ENCODE assay signal across 14 mouse cellular contexts in genomic region chr4:150902062-150902461, GRCm38 (mm10). TPM values are rescaled to one million over a fixed set of nuclear protein-coding genes. Genes with fewer than 3 reads are reported as not detected.
DNase-seq lines count a peak whose midpoint lies in the region; ATAC-seq and TF ChIP-seq lines count a peak whose summit lies in the region.
"Had no signal": no experiment of that assay in that cellular context is flagged by ENCODE, and none has a peak within 500 bp of the region (broad histone marks: within the 10 kb centered on the region; RNA-seq: fewer than 3 reads in every experiment).

No protein-coding gene starts in this region.

- no peak overlapping the region for H3K4me3 ChIP-seq in layer of hippocampus, adult 2 months
- H3K4me3 ChIP-seq in kidney, adult 2 months (ENCODE audit: insufficient read depth, low read depth, low read length): no peak overlapping the region
- H3K4me3 ChIP-seq in stomach, postnatal 0 days (ENCODE audit: low read depth, low read length): no peak overlapping the region
- H3K4me3 ChIP-seq in hindbrain, postnatal 0 days (ENCODE audit: low read length): no peak overlapping the region
- H3K4me3 ChIP-seq: embryonic facial prominence, embryonic 12.5 days; heart, embryonic 15.5 days; limb, embryonic 12.5 days had no signal

- ATAC-seq in stomach, postnatal 0 days (ENCODE audit: low FRiP score, low TSS enrichment): peak; percentile 10; the same call in 1 of the 2 replicates
- no peak for ATAC-seq in hindbrain, postnatal 0 days
- ATAC-seq: forebrain, embryonic 14.5 days; intestine, postnatal 0 days had no signal

- no peaks in the 10 kb centered on the region for H3K27me3 ChIP-seq in kidney, adult 2 months (replicated peaks; ENCODE audit: control insufficient read depth, insufficient read depth, low read length)
- H3K27me3 ChIP-seq in stomach, postnatal 0 days (ENCODE audit: control insufficient read depth, insufficient read depth, low read length): no peaks in the 10 kb centered on the region
- H3K27me3 ChIP-seq in hindbrain, postnatal 0 days (ENCODE audit: insufficient read depth, low read length): no peaks in the 10 kb centered on the region
- H3K27me3 ChIP-seq: embryonic facial prominence, embryonic 12.5 days; heart, embryonic 15.5 days; limb, embryonic 12.5 days had no signal

- H3K9ac ChIP-seq in stomach, postnatal 0 days (ENCODE audit: low read length): no peak overlapping the region
- no peak overlapping the region for H3K9ac ChIP-seq in hindbrain, postnatal 0 days (replicated peaks; ENCODE audit: low read length)
- H3K9ac ChIP-seq: embryonic facial prominence, embryonic 12.5 days; heart, embryonic 15.5 days; limb, embryonic 12.5 days; lung, embryonic 14.5 days had no signal

- H3K9me3 ChIP-seq in stomach, postnatal 0 days (ENCODE audit: control insufficient read depth, low read length): no peaks in the 10 kb centered on the region
- H3K9me3 ChIP-seq in hindbrain, postnatal 0 days (ENCODE audit: low read length): no peaks in the 10 kb centered on the region
- H3K9me3 ChIP-seq: embryonic facial prominence, embryonic 12.5 days; heart, embryonic 15.5 days; limb, embryonic 12.5 days had no signal

- H3K4me1 ChIP-seq in kidney, adult 2 months (ENCODE audit: control insufficient read depth, insufficient read depth, low read length): peaks cover 41% of the 10 kb centered on the region
- no peaks in the 10 kb centered on the region for H3K4me1 ChIP-seq in stomach, postnatal 0 days (replicated peaks; ENCODE audit: control insufficient read depth, insufficient read depth)
- H3K4me1 ChIP-seq in hindbrain, postnatal 0 days (ENCODE audit: insufficient read depth, low read length): no peaks in the 10 kb centered on the region
- H3K4me1 ChIP-seq: embryonic facial prominence, embryonic 12.5 days; heart, embryonic 15.5 days; limb, embryonic 12.5 days had no signal

- no peak for TF ChIP-seq EP300 in stomach, postnatal 0 days (optimal IDR thresholded peaks at IDR 0.05)

- no peak for DNase-seq in layer of hippocampus, adult 2 months (ENCODE audit: low spot score in 2 of 2)
- no peak for DNase-seq in layer of hippocampus, postnatal 25 days (ENCODE audit: extremely low spot score in 1 of 2, low spot score in 1 of 2)
- DNase-seq in heart, adult 8-10 months (ENCODE audit: low spot score): peak; percentile 58
- DNase-seq in kidney, adult 2 months: peak; percentile 91
- DNase-seq in stomach, postnatal 0 days (ENCODE audit: low spot score): peak; percentile 12
- no peak for DNase-seq in right cerebral cortex, adult 2 months (ENCODE audit: low spot score in 2 of 2)
- DNase-seq in hindbrain, postnatal 0 days (ENCODE audit: low spot score): no peak
- no peak for DNase-seq in left cerebral cortex, adult 9 months (ENCODE audit: low spot score in 2 of 2)

- 0 out of 2 replicates have a peak, but pooled peaks have one; percentile 19 for TF ChIP-seq CTCF in layer of hippocampus, adult 2 months (conservative IDR thresholded peaks at IDR 0.05)
- no peak for TF ChIP-seq CTCF in kidney, adult 2 months (conservative IDR thresholded peaks at IDR 0.05; ENCODE audit: insufficient read depth, insufficient read length, low read depth, low read length)
- TF ChIP-seq CTCF in stomach, postnatal 0 days (IDR thresholded peaks at IDR 0.05; ENCODE audit: low read depth): no peak
- no peak for TF ChIP-seq CTCF in hindbrain, postnatal 0 days (IDR thresholded peaks at IDR 0.05; ENCODE audit: low read depth)

- no peak overlapping the region for H3K4me2 ChIP-seq in stomach, postnatal 0 days (replicated peaks; ENCODE audit: low read depth)
- H3K4me2 ChIP-seq in hindbrain, postnatal 0 days (ENCODE audit: low read depth, low read length): no peak overlapping the region
- H3K4me2 ChIP-seq: embryonic facial prominence, embryonic 12.5 days; heart, embryonic 15.5 days; limb, embryonic 12.5 days; lung, embryonic 14.5 days had no signal

- peak; percentile 10 for TF ChIP-seq POLR2A in kidney, adult 2 months (IDR thresholded peaks at IDR 0.05; ENCODE audit: low read depth, low read length)

- peaks cover 5% of the 10 kb centered on the region for H3K36me3 ChIP-seq in kidney, adult 2 months (ENCODE audit: control insufficient read depth, insufficient read depth, low read length)
- H3K36me3 ChIP-seq in stomach, postnatal 0 days (ENCODE audit: control insufficient read depth, insufficient read depth, low read length): peaks cover 30% of the 10 kb centered on the region
- peaks cover 48% of the 10 kb centered on the region for H3K36me3 ChIP-seq in hindbrain, postnatal 0 days (ENCODE audit: insufficient read depth, low read length)

- no peak overlapping the region for H3K27ac ChIP-seq in layer of hippocampus, adult 2 months
- H3K27ac ChIP-seq in kidney, adult 2 months (ENCODE audit: insufficient read depth, low read depth, low read length): peak overlapping the region; percentile 90
- no peak overlapping the region for H3K27ac ChIP-seq in stomach, postnatal 0 days (replicated peaks)
- H3K27ac ChIP-seq in hindbrain, postnatal 0 days: no peak overlapping the region
- H3K27ac ChIP-seq: embryonic facial prominence, embryonic 12.5 days; heart, embryonic 15.5 days; limb, embryonic 12.5 days had no signal

- 53% methylated on average over 12 of the region's 12 CpGs for WGBS in kidney, adult 2 months
- 83% methylated on average over 12 of the region's 12 CpGs for WGBS in stomach, postnatal 0 days
- 93% methylated on average over 12 of the region's 12 CpGs for WGBS in hindbrain, postnatal 0 days

RNA-seq across cellular contexts. Expression of gene Park7, which starts 12.2 kb away (rescaled TPM):
- total RNA-seq in layer of hippocampus, adult 2 months (2021): 100 to 1,000 TPM; 250 to 252 TPM
- 100 to 1,000 TPM; 228 to 261 TPM for total RNA-seq in layer of hippocampus, postnatal 25 days (2021)
- 100 to 1,000 TPM; 275 to 312 (median 290) TPM for total RNA-seq in heart, adult 8-10 months (2022)
- 314 and 444 TPM in 2 replicates for polyA plus RNA-seq in kidney, adult 2 months (2012; rRNA removed)
- 253 and 262 TPM in 2 replicates for polyA plus RNA-seq in stomach, postnatal 0 days (2015; fragmentation: Nextera tagmentation; extraction: Ambion mirVana)
- total RNA-seq in hindbrain, postnatal 0 days (2014; rRNA removed): 126 and 135 TPM in 2 replicates
- polyA plus RNA-seq in hindbrain, postnatal 0 days (2015; fragmentation: Nextera tagmentation; extraction: Ambion mirVana): 449 and 470 TPM in 2 replicates

RNA-seq across cellular contexts. Expression of gene Tnfrsf9, which starts 12.3 kb away (rescaled TPM):
- under 1 TPM; 0.39 to 0.41 TPM for total RNA-seq in layer of hippocampus, adult 2 months (2021)
- total RNA-seq in layer of hippocampus, postnatal 25 days (2021): 1 to 10 TPM in 1 of 2 experiments, under 1 TPM in 1; 0.80 to 1.1 TPM
- under 1 TPM; 0.12 to 0.29 (median 0.22) TPM for total RNA-seq in heart, adult 8-10 months (2022)
- polyA plus RNA-seq in kidney, adult 2 months (2012; rRNA removed): 0.14 and 0.86 TPM in 2 replicates
- 0.22 and 0.23 TPM in 2 replicates for polyA plus RNA-seq in stomach, postnatal 0 days (2015; fragmentation: Nextera tagmentation; extraction: Ambion mirVana)
- 0.52 and 2.4 TPM in 2 replicates for total RNA-seq in hindbrain, postnatal 0 days (2014; rRNA removed)
- polyA plus RNA-seq in hindbrain, postnatal 0 days (2015; fragmentation: Nextera tagmentation; extraction: Ambion mirVana): 0.09 and 0.34 TPM in 2 replicates

RNA-seq across cellular contexts. Expression of gene Errfi1, which starts 48.3 kb away (rescaled TPM):
- 10 to 100 TPM; 42.5 to 50.6 TPM for total RNA-seq in layer of hippocampus, adult 2 months (2021)
- total RNA-seq in layer of hippocampus, postnatal 25 days (2021): 10 to 100 TPM; 37.2 to 43.4 TPM
- total RNA-seq in heart, adult 8-10 months (2022): 10 to 100 TPM in 2 of 4 experiments, 1 to 10 TPM in 2; 8.5 to 23.4 (median 11.4) TPM
- 230 TPM in 2 replicates for polyA plus RNA-seq in kidney, adult 2 months (2012; rRNA removed)
- polyA plus RNA-seq in stomach, postnatal 0 days (2015; fragmentation: Nextera tagmentation; extraction: Ambion mirVana): 30.6 and 32.1 TPM in 2 replicates
- 32.4 and 38.8 TPM in 2 replicates for total RNA-seq in hindbrain, postnatal 0 days (2014; rRNA removed)
- 22.2 and 23.2 TPM in 2 replicates for polyA plus RNA-seq in hindbrain, postnatal 0 days (2015; fragmentation: Nextera tagmentation; extraction: Ambion mirVana)

Comparison
In these comparisons a context has a peak if more than half of its experiments do, and no peak if none do; other contexts are left out.
1. DNase-seq: peak in heart, adult 8-10 months (single experiment), kidney, adult 2 months (single experiment) and stomach, postnatal 0 days (single experiment); none in layer of hippocampus, adult 2 months (0 of 2), layer of hippocampus, postnatal 25 days (0 of 2), right cerebral cortex, adult 2 months (0 of 2), hindbrain, postnatal 0 days (single experiment) and left cerebral cortex, adult 9 months (0 of 2).